Mouse (Mus musculus): Measurements from ENCODE around the gene Echdc2. TPM values are rescaled to one million over a fixed set of nuclear protein-coding genes. Genes with fewer than 3 reads are reported as not detected.
"Not testable (repeated sequence)": the region's sequence is repeated elsewhere in the genome, so short reads cannot be mapped to it uniquely, and the experiment has no call there.

Gene Echdc2
- polyA plus RNA-seq (2016; fragmentation: Nextera tagmentation; extraction: Ambion mirVana): 15.3 and 19.2 TPM in 2 replicates

DNA sequence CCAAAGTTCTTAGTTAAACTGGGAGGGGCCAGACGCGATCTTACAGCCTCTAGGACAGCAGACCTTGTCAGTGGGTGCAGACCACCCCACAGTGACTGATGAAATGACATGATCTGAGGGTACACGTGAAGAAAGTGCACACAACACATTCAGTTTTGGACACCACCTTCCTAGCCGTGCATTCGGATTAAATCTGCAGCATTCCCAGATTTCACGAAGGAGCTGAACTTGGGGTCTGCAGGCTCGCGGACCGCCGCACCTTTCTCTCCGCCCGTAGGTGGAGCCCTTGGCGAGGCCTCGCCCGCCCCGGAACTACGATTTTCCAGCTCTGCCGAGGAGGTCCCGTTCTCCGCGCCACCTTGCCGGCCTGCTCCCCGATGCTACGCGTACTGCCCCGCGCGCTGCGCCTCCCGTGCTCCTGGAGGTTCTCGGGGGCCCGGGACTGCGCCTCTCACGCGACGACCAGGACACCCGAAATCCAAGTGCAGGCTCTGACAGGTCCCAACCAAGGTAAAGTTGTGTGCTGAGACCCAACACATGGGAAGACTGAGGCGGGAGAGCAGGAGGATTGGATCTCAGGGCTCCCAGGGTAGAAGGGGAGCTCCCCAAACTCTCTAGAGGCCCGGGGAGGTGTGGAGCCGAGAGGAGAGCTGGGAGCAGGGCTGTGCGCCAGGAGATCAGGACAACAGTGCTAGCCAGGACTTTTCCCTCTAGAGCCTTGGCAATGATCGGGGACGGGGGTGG is at the start of gene Echdc2:
Echdc2 (plus strand) TSS at position 286 of the 744 bp plus-strand sequence.
- H3K4me1 ChIP-seq: peaks cover 10% of the 10 kb centered on the region
- no peaks in the 10 kb centered on the region for H3K9me3 ChIP-seq
- peak within 1 kb of the TSS; percentile 85 for H3K27ac ChIP-seq
- peaks cover 19% of the 10 kb centered on the region; the same call in 1 of the 2 replicates for H3K27me3 ChIP-seq (ENCODE audit: insufficient read depth, poor library complexity, severe bottlenecking)
- peak within 1 kb of the TSS; percentile 81 for H3K4me3 ChIP-seq
- H3K36me3 ChIP-seq: no peaks in the 10 kb centered on the region
- DNase-seq (ENCODE audit: low spot score): peak; percentile 87
- WGBS: under 1% methylated on average over 43 of the region's 43 CpGs

DNA sequence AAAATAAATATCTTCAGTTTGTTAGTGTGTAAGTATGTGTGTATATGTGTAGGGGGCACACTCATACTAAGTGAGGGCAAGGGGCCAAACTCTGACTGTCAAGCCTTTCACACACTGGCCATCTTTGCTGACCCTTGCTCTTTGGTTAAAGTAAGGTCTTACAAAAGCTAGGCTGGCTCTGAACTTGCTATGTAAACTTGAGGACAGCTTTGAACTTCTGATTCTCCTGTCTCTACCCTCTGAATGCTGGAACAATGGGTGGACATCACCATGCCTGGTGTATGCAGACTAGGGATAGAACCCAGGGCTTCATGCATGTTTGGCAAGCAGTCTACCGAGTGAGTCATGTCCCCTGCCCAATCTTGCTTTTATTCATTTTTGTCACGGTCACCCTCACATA is 48.8 kb upstream of the Echdc2 start:
- Histone ChIP-seq H3K4me1 (no peaks in the 10 kb centered on the region), H3K9me3 (no peaks in the 10 kb centered on the region), H3K27me3 (ENCODE audit: insufficient read depth, poor library complexity, severe bottlenecking) (no peaks in the 10 kb centered on the region), H3K27ac (no peak overlapping the region), H3K4me3 (no peak overlapping the region), H3K36me3 (no peaks in the 10 kb centered on the region; the same call in 1 of the 2 replicates)
- no peak for DNase-seq (ENCODE audit: low spot score)
- 88% methylated on average over 2 of the region's 2 CpGs for WGBS

GRCm38 (mm10) chr4:108117488-108117887 is 47.7 kb upstream of the Echdc2 start:
- no peak overlapping the region for H3K4me3 ChIP-seq
- no peaks in the 10 kb centered on the region for H3K9me3 ChIP-seq
- no peaks in the 10 kb centered on the region for H3K36me3 ChIP-seq
- H3K27ac ChIP-seq: no peak overlapping the region
- H3K27me3 ChIP-seq (ENCODE audit: insufficient read depth, poor library complexity, severe bottlenecking): no peaks in the 10 kb centered on the region
- H3K4me1 ChIP-seq: no peaks in the 10 kb centered on the region
- 86% methylated on average over 8 of the region's 8 CpGs for WGBS
- DNase-seq (ENCODE audit: low spot score): no peak

DNA sequence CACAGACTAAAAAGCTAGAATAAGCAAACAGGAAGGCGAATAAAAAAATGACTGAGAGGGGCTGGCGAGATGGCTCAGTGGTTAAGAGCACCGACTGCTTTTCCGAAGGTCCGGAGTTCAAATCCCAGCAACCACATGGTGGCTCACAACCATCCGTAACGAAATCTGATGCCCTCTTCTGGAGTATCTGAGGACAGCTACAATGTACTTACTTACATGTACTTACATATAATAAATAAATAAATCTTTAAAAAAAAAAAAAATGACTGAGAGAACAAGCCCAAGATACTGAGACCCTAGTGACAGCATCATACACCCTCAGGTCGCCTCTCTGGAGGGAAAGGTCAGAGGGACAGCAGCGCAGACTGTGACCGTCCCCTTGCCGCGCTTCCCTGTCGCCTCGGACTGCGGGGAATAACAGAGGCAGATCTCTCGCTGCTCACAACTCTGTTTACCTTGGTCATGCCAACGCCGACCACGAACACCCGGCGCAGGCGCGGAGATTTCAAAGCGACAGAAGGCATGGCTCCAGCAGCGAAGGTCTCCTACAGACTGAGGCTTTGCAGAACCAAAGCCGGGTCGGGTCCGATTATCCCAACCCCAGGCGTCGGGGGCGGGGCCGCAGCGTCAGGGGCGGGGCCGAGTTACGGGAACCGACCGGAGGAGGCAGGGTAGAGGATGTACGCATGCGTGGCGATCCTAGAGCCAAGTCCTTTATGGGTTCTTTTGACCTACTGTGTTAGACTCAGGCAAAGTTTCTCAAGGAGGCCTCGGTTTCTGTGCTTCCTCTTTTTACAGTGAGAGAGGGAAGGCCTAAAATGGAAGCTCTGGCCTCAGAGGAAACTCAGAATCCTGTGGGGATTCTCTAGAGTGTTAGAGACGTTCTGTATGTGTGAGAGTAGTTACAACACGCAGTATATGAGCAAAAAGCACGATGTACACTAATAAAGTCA is 47.0 kb upstream of the Echdc2 start:
- peak; percentile 95 for DNase-seq (ENCODE audit: low spot score)
- no peaks in the 10 kb centered on the region for H3K4me1 ChIP-seq
- no peaks in the 10 kb centered on the region for H3K36me3 ChIP-seq
- H3K9me3 ChIP-seq: no peaks in the 10 kb centered on the region
- H3K27ac ChIP-seq: peak overlapping the region; percentile 87
- WGBS: 12% methylated on average over 45 of the region's 45 CpGs
- no peaks in the 10 kb centered on the region for H3K27me3 ChIP-seq (ENCODE audit: insufficient read depth, poor library complexity, severe bottlenecking)
- peak overlapping the region; percentile 74 for H3K4me3 ChIP-seq

DNA sequence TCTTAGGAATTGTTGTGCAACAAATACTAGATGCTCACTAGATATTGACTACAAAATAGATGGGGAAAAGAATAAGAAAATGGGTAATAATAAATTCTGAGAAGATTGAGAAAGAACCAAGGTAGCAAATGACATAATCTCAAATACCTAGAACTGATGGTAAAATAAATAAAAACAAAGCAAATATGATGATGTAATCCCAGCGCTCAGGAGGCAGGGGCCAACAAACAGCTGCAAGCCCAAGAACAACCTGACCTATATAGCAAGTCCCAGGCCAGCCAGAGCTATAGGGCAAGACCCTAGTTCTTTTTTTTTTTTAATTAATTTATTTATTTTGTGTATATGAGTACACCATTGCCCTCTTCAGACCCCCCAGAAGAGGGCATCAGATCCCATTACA is 41.1 kb upstream of the Echdc2 start:
- Histone ChIP-seq H3K27me3 (ENCODE audit: insufficient read depth, poor library complexity, severe bottlenecking) (no peaks in the 10 kb centered on the region), H3K27ac (no peak overlapping the region), H3K4me1 (peaks cover 8% of the 10 kb centered on the region; the same call in 1 of the 2 replicates), H3K9me3 (no peaks in the 10 kb centered on the region), H3K36me3 (no peaks in the 10 kb centered on the region), H3K4me3 (no peak overlapping the region)
- no peak for DNase-seq (ENCODE audit: low spot score)
- 93% methylated on average over 1 of the region's 1 CpGs for WGBS

GRCm38 (mm10) chr4:108126260-108126659 is 39.0 kb upstream of the Echdc2 start:
- H3K9me3 ChIP-seq: no peaks in the 10 kb centered on the region
- DNase-seq (ENCODE audit: low spot score): no peak
- no peak overlapping the region for H3K4me3 ChIP-seq
- no peaks in the 10 kb centered on the region for H3K36me3 ChIP-seq
- WGBS: 84% methylated on average over 4 of the region's 4 CpGs
- H3K27ac ChIP-seq: no peak overlapping the region
- H3K4me1 ChIP-seq: peaks cover 8% of the 10 kb centered on the region; the same call in 1 of the 2 replicates
- H3K27me3 ChIP-seq (ENCODE audit: insufficient read depth, poor library complexity, severe bottlenecking): no peaks in the 10 kb centered on the region

- Histone ChIP-seq H3K9me3 (no peaks in the 10 kb centered on the region), H3K27ac (no peak overlapping the region), H3K4me1 (peaks cover 8% of the 10 kb centered on the region; the same call in 1 of the 2 replicates), H3K27me3 (ENCODE audit: insufficient read depth, poor library complexity, severe bottlenecking) (no peaks in the 10 kb centered on the region), H3K36me3 (no peaks in the 10 kb centered on the region), H3K4me3 (no peak overlapping the region)
- WGBS: 86% methylated on average over 5 of the region's 5 CpGs
- DNase-seq (ENCODE audit: low spot score): no peak
These were observed 37.7 kb upstream of the Echdc2 start for GRCm38 (mm10) chr4:108127516-108127915.

DNA sequence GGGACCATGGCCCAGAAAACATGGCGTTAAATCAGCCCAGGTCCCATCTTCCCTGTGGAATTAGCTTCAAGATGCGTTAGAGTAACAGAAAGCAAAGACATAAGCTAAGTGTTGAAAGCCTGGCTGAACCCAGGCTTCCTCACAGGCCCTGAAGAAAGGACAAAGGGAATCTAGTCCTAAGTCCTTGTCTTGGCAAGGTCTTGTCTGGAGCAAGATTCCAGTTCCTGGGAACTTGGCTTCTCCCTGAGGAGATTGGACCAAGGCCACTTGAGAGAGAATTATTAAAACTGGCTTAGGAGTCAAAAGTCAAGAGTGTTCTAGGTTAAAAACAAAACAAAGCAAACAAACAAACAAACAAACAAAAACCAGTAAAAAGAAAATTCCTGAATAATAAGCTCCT is 36.9 kb upstream of the Echdc2 start:
- Histone ChIP-seq H3K9me3 (no peaks in the 10 kb centered on the region), H3K4me1 (peaks cover 8% of the 10 kb centered on the region; the same call in 1 of the 2 replicates), H3K4me3 (no peak overlapping the region), H3K27me3 (ENCODE audit: insufficient read depth, poor library complexity, severe bottlenecking) (no peaks in the 10 kb centered on the region), H3K36me3 (no peaks in the 10 kb centered on the region), H3K27ac (no peak overlapping the region)
- no peak for DNase-seq (ENCODE audit: low spot score)
- 79% methylated on average over 2 of the region's 2 CpGs for WGBS

DNA sequence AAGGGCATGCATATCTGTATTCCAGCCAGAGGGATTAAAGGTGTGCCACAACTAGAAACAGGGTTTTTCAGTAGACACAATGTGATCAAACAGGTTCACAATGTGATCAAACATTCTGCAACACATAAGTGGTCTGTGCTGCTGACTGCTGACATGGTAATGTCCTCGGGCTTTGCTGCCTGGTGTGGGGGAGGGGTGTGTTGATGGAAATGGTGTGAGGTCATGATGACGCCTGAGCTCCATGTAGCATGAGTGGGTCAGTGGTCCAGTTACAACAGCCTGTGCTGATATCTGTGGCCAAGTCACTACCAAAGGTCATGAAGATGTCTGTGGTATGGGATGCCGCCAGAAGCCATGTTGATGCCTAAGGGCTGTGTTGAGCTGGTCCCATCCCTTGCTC is 34.8 kb upstream of the Echdc2 start:
- H3K27ac ChIP-seq: no peak overlapping the region
- H3K4me3 ChIP-seq: no peak overlapping the region
- WGBS: 82% methylated on average over 3 of the region's 3 CpGs
- no peaks in the 10 kb centered on the region for H3K36me3 ChIP-seq
- H3K27me3 ChIP-seq (ENCODE audit: insufficient read depth, poor library complexity, severe bottlenecking): no peaks in the 10 kb centered on the region
- no peak for DNase-seq (ENCODE audit: low spot score)
- no peaks in the 10 kb centered on the region for H3K9me3 ChIP-seq
- H3K4me1 ChIP-seq: peaks cover 8% of the 10 kb centered on the region; the same call in 1 of the 2 replicates

- no peak for DNase-seq (ENCODE audit: low spot score)
- Histone ChIP-seq H3K36me3 (no peaks in the 10 kb centered on the region), H3K4me1 (no peaks in the 10 kb centered on the region), H3K27ac (no peak overlapping the region), H3K9me3 (no peaks in the 10 kb centered on the region), H3K4me3 (no peak overlapping the region), H3K27me3 (ENCODE audit: insufficient read depth, poor library complexity, severe bottlenecking) (no peaks in the 10 kb centered on the region)
- WGBS: 76% methylated on average over 5 of the region's 5 CpGs
These were observed 28.3 kb upstream of the Echdc2 start for GRCm38 (mm10) chr4:108136938-108137337.

DNA sequence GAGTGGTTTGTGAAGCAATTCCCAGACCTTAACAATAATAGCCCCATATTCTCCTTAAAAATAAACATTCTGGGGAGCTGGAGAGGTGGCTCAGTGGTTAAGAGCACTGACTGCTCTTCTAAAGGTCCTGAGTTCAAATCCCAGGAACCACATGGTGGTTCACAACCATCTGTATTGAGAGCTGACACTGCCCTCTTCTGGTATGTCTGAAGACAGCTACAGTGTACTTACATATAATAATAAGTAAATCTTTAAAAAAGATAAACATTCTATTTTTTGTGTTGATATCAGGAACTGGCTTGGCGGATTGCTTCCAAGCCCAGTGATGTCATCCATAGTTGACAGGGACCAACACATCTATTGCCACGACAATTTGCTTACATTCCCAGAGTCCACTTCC is 22.1 kb upstream of the Echdc2 start:
- DNase-seq (ENCODE audit: low spot score); H3K36me3 ChIP-seq; H3K4me3 ChIP-seq; H3K9me3 ChIP-seq; H3K4me1 ChIP-seq; H3K27me3 ChIP-seq (ENCODE audit: insufficient read depth, poor library complexity, severe bottlenecking); H3K27ac ChIP-seq: not testable (repeated sequence)
- WGBS: 77% methylated on average over 2 of the region's 2 CpGs

DNA sequence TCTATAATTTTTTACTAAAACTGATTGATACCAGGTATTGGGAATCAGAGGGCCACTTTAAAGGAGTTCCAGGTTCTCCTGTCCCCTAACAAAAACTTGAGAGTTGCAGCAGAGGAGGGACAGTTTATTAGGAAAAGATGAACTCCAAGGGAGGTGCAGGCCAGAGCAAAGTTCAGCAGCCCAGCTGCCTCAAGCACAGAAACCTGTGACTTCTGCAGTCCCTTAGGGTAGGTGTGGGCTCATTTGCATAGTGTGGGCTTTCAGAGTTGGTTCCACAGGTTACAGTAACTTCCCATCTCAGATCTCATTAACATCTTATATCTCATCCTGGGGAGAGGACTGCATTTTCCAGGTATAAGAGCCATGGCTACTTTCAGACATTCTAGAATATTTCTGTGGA is 21.5 kb upstream of the Echdc2 start:
- no peaks in the 10 kb centered on the region for H3K27me3 ChIP-seq (ENCODE audit: insufficient read depth, poor library complexity, severe bottlenecking)
- H3K4me1 ChIP-seq: no peaks in the 10 kb centered on the region
- no peaks in the 10 kb centered on the region for H3K36me3 ChIP-seq
- no peak for DNase-seq (ENCODE audit: low spot score)
- no peak overlapping the region for H3K4me3 ChIP-seq
- H3K27ac ChIP-seq: no peak overlapping the region
- H3K9me3 ChIP-seq: no peaks in the 10 kb centered on the region

GRCm38 (mm10) chr4:108144880-108145279 is 20.4 kb upstream of the Echdc2 start, which contains the start of gene Scp2:
TSS of gene Scp2 (minus strand) at chr4:108144998.
- Histone ChIP-seq H3K36me3 (no peaks in the 10 kb centered on the region), H3K9me3 (no peaks in the 10 kb centered on the region), H3K27me3 (ENCODE audit: insufficient read depth, poor library complexity, severe bottlenecking) (no peaks in the 10 kb centered on the region), H3K4me1 (no peaks in the 10 kb centered on the region), H3K4me3 (no peak within 1 kb of the TSS), H3K27ac (no peak within 1 kb of the TSS)
- no peak for DNase-seq (ENCODE audit: low spot score)
- WGBS: 87% methylated on average over 1 of the region's 1 CpGs
